Mouse (Mus musculus): ENCODE data around the gene Sptssb. TPM values are rescaled to one million over a fixed set of nuclear protein-coding genes. Genes with fewer than 3 reads are reported as not detected.

Gene Sptssb
- polyA plus RNA-seq, 1 experiment: not detected

DNA sequence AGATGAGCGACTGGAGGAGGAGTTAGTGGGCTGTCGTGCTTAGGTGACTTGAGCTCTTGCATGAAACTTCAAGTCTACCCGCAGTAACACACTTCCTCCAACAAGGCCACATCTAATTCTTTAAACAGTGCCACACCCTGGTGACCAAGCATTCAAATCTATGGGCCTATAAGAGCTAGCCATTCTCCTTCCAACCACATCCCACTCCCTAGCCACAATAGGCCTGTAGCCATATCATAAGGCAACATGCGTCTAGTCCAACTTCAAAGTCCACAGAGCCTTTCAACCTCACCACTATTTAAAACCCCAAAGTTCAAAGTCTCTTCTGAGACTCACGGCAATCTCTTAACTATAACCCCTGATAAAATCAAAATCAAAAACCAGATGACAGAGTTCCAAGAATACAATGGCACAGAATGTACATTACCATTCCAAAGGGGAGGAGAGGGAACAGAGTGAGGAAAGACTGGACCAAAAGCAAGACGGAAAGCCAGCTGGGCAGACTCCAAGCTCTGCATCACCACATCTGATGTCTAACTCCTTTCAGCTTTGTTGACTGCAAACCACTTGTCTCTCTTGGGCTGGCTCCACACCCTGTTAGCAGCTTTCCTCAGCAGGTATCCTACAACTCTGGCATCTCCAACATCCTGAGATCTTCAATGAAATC is 13.1 kb upstream of the Sptssb start:
- Histone ChIP-seq H3K4me3 (ENCODE audit: control insufficient read depth, low read depth, low read length) (no peak overlapping the region), H3K36me3 (ENCODE audit: control insufficient read depth, insufficient read depth, low read length) (no peaks in the 10 kb centered on the region), H3K4me1 (ENCODE audit: control insufficient read depth, insufficient read depth, low read length) (peaks cover 3% of the 10 kb centered on the region), H3K27me3 (ENCODE audit: control insufficient read depth, insufficient read depth, low read length) (no peaks in the 10 kb centered on the region), H3K27ac (ENCODE audit: control insufficient read depth, insufficient read depth, low read depth, low read length) (no peak overlapping the region)
- TF ChIP-seq CTCF (IDR thresholded peaks at IDR 0.05; ENCODE audit: control insufficient read depth, insufficient read depth, insufficient replicate concordance, low read depth, low read length): no peak
- TF ChIP-seq POLR2A (IDR thresholded peaks at IDR 0.05; ENCODE audit: control insufficient read depth, low read depth, low read length): no peak

DNA sequence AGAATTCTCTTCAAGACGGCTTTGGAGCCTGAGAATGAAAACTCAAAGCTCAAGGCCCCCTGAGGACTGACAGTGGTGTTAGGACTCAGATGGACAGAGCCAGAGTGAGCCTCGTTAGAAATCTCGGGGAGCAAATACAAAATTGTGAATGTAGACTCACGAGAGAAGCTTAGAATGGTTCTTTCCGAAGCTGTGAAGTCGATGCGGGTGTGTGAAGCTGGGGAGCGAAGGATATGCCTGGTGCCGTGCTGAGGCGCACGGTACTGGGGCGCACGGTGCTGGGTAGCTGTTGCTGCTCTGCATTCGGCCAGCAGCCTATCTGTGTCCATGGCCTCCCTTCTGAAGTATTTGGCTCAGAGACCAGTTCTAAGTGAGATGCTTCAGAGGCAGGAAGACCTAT is 11.4 kb upstream of the Sptssb start:
- H3K4me3 ChIP-seq (ENCODE audit: control insufficient read depth, low read depth, low read length): no peak overlapping the region
- TF ChIP-seq CTCF (IDR thresholded peaks at IDR 0.05; ENCODE audit: control insufficient read depth, insufficient read depth, insufficient replicate concordance, low read depth, low read length): no peak
- TF ChIP-seq POLR2A (IDR thresholded peaks at IDR 0.05; ENCODE audit: control insufficient read depth, low read depth, low read length): no peak
- H3K4me1 ChIP-seq (ENCODE audit: control insufficient read depth, insufficient read depth, low read length): peaks cover 3% of the 10 kb centered on the region
- H3K27ac ChIP-seq (ENCODE audit: control insufficient read depth, insufficient read depth, low read depth, low read length): no peak overlapping the region
- no peaks in the 10 kb centered on the region for H3K27me3 ChIP-seq (ENCODE audit: control insufficient read depth, insufficient read depth, low read length)
- no peaks in the 10 kb centered on the region for H3K36me3 ChIP-seq (ENCODE audit: control insufficient read depth, insufficient read depth, low read length)

- H3K27ac ChIP-seq (ENCODE audit: control insufficient read depth, insufficient read depth, low read depth, low read length): no peak overlapping the region
- H3K36me3 ChIP-seq (ENCODE audit: control insufficient read depth, insufficient read depth, low read length): no peaks in the 10 kb centered on the region
- peaks cover 3% of the 10 kb centered on the region for H3K4me1 ChIP-seq (ENCODE audit: control insufficient read depth, insufficient read depth, low read length)
- H3K4me3 ChIP-seq (ENCODE audit: control insufficient read depth, low read depth, low read length): no peak overlapping the region
- no peak for TF ChIP-seq POLR2A (IDR thresholded peaks at IDR 0.05; ENCODE audit: control insufficient read depth, low read depth, low read length)
- TF ChIP-seq CTCF (IDR thresholded peaks at IDR 0.05; ENCODE audit: control insufficient read depth, insufficient read depth, insufficient replicate concordance, low read depth, low read length): no peak
- no peaks in the 10 kb centered on the region for H3K27me3 ChIP-seq (ENCODE audit: control insufficient read depth, insufficient read depth, low read length)
Observed at GRCm38 (mm10) chr3:69869702-69870101, 10.0 kb upstream of the Sptssb start.

DNA sequence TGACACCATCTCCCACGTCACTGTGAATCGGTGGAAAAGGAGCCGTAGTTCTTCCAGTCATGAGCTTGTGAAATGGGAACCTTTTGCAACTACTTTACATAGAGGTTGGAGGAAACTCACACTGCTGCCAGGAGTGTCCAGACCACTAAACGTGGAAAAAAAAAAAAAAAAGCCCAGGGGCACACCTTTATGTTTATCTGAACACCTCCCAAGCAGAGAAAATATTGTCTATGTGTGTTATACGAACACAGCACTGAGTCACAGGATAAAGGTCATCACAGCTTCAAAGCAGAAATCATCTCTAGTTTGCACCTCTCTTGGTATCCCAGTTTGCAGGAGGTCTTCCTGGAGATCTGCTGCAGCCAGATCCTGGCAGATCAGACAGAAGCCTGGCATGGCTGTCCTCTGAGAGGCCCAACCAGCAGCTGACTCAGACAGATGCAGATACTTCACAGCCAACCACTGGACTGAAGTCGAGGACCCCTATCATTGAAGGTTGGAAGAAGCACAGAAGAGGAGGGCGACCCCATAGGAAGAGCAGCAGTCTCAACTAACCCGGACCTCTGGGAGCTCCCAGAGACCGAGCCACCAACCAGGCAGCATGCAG is 2.2 kb upstream of the Sptssb start:
- no peaks in the 10 kb centered on the region for H3K36me3 ChIP-seq (ENCODE audit: control insufficient read depth, insufficient read depth, low read length)
- H3K27me3 ChIP-seq (ENCODE audit: control insufficient read depth, insufficient read depth, low read length): no peaks in the 10 kb centered on the region
- no peak overlapping the region for H3K4me3 ChIP-seq (ENCODE audit: control insufficient read depth, low read depth, low read length)
- TF ChIP-seq POLR2A (IDR thresholded peaks at IDR 0.05; ENCODE audit: control insufficient read depth, low read depth, low read length) (no peak), CTCF (IDR thresholded peaks at IDR 0.05; ENCODE audit: control insufficient read depth, insufficient read depth, insufficient replicate concordance, low read depth, low read length) (no peak)
- no peak overlapping the region for H3K27ac ChIP-seq (ENCODE audit: control insufficient read depth, insufficient read depth, low read depth, low read length)
- peaks cover 2% of the 10 kb centered on the region; the same call in 1 of the 2 replicates for H3K4me1 ChIP-seq (ENCODE audit: control insufficient read depth, insufficient read depth, low read length)

DNA sequence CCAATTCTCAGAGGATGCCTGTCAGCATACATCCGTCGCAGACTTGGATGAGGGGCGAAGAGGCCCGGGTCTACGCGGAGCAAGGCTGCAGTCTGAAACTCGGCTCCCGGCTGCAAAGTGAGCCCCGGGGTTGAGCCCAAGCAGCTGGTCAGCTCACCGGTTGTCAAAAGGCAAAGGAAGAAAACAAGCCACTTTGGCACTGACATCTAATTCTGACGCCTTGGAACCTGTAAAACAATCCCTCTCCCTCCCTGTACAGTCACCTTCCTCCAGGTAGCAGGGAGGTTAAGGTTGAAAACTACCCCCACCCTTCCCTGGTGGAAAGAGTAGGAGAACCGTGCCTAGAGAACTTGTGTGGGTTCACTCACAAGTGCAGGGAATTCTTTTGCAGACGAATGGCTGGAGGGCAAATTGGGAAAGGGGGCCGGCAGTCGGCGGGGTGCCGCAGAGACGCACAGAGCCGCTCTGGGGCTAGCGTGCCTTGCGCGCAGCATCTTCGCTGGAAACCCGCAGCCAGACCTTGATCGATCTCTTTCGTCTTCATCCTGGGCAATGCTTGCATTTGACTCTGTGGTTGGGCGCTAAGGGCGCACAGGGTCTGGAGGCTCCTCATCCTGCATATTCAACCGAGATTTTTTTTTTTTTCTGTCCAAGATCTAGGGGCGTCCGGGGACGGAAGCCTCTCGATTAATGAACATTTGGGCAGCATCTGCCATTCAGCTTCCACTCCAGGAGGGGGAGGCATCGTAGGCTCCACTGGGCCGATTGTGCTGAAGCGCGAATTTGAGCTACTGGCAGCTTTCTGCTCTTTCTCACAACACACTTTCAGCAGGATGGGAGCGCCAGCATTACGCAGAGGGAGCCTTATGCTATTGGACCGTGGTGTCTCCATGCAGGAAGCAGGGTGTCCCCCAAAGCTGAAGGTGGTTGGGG is 1.1 kb upstream of the Sptssb start:
- H3K4me3 ChIP-seq (ENCODE audit: control insufficient read depth, low read depth, low read length): no peak overlapping the region
- H3K27me3 ChIP-seq (ENCODE audit: control insufficient read depth, insufficient read depth, low read length): no peaks in the 10 kb centered on the region
- peaks cover 2% of the 10 kb centered on the region; the same call in 1 of the 2 replicates for H3K4me1 ChIP-seq (ENCODE audit: control insufficient read depth, insufficient read depth, low read length)
- H3K36me3 ChIP-seq (ENCODE audit: control insufficient read depth, insufficient read depth, low read length): no peaks in the 10 kb centered on the region
- TF ChIP-seq POLR2A (IDR thresholded peaks at IDR 0.05; ENCODE audit: control insufficient read depth, low read depth, low read length) (no peak), CTCF (IDR thresholded peaks at IDR 0.05; ENCODE audit: control insufficient read depth, insufficient read depth, insufficient replicate concordance, low read depth, low read length) (no peak)
- no peak overlapping the region for H3K27ac ChIP-seq (ENCODE audit: control insufficient read depth, insufficient read depth, low read depth, low read length)

GRCm38 (mm10) chr3:69839485-69839884 is 20.3 kb downstream of the Sptssb start:
- Histone ChIP-seq H3K36me3 (ENCODE audit: control insufficient read depth, insufficient read depth, low read length) (no peaks in the 10 kb centered on the region), H3K27ac (ENCODE audit: control insufficient read depth, insufficient read depth, low read depth, low read length) (no peak overlapping the region), H3K27me3 (ENCODE audit: control insufficient read depth, insufficient read depth, low read length) (no peaks in the 10 kb centered on the region), H3K4me1 (ENCODE audit: control insufficient read depth, insufficient read depth, low read length) (no peaks in the 10 kb centered on the region), H3K4me3 (ENCODE audit: control insufficient read depth, low read depth, low read length) (no peak overlapping the region)
- no peak for TF ChIP-seq CTCF (IDR thresholded peaks at IDR 0.05; ENCODE audit: control insufficient read depth, insufficient read depth, insufficient replicate concordance, low read depth, low read length)
- TF ChIP-seq POLR2A (IDR thresholded peaks at IDR 0.05; ENCODE audit: control insufficient read depth, low read depth, low read length): no peak

- Histone ChIP-seq H3K27ac (ENCODE audit: control insufficient read depth, insufficient read depth, low read depth, low read length) (no peak overlapping the region), H3K36me3 (ENCODE audit: control insufficient read depth, insufficient read depth, low read length) (no peaks in the 10 kb centered on the region), H3K27me3 (ENCODE audit: control insufficient read depth, insufficient read depth, low read length) (no peaks in the 10 kb centered on the region), H3K4me3 (ENCODE audit: control insufficient read depth, low read depth, low read length) (no peak overlapping the region), H3K4me1 (ENCODE audit: control insufficient read depth, insufficient read depth, low read length) (no peaks in the 10 kb centered on the region)
- TF ChIP-seq CTCF (IDR thresholded peaks at IDR 0.05; ENCODE audit: control insufficient read depth, insufficient read depth, insufficient replicate concordance, low read depth, low read length): no peak
- no peak for TF ChIP-seq POLR2A (IDR thresholded peaks at IDR 0.05; ENCODE audit: control insufficient read depth, low read depth, low read length)
Observed at GRCm38 (mm10) chr3:69829532-69829931, 30.2 kb downstream of the Sptssb start.

Measured in testis, adult 2 months (tissue).